Mouse (Mus musculus): Measurements from ENCODE around the gene Mamstr. TPM values are rescaled to one million over a fixed set of nuclear protein-coding genes. Genes with fewer than 3 reads are reported as not detected.

Gene Mamstr
- polyA plus RNA-seq, 1 experiment = not detected

- Histone ChIP-seq H3K27ac (ENCODE audit: insufficient read depth, low read depth, low read length) (no peak overlapping the region), H3K4me3 (ENCODE audit: insufficient read depth, low read depth, low read length) (no peak overlapping the region), H3K4me1 (ENCODE audit: control insufficient read depth, insufficient read depth, low read length) (peaks cover 13% of the 10 kb centered on the region)
- no peak for TF ChIP-seq POLR2A (IDR thresholded peaks at IDR 0.05; ENCODE audit: insufficient read depth, low read depth, low read length)
- no peak for TF ChIP-seq CTCF (IDR thresholded peaks at IDR 0.05; ENCODE audit: insufficient read depth, low read depth, low read length)
- 92% methylated on average over 11 of the region's 11 CpGs for WGBS
Measured at GRCm38 (mm10) chr7:45634946-45635681, 4.7 kb upstream of the Mamstr start.

DNA sequence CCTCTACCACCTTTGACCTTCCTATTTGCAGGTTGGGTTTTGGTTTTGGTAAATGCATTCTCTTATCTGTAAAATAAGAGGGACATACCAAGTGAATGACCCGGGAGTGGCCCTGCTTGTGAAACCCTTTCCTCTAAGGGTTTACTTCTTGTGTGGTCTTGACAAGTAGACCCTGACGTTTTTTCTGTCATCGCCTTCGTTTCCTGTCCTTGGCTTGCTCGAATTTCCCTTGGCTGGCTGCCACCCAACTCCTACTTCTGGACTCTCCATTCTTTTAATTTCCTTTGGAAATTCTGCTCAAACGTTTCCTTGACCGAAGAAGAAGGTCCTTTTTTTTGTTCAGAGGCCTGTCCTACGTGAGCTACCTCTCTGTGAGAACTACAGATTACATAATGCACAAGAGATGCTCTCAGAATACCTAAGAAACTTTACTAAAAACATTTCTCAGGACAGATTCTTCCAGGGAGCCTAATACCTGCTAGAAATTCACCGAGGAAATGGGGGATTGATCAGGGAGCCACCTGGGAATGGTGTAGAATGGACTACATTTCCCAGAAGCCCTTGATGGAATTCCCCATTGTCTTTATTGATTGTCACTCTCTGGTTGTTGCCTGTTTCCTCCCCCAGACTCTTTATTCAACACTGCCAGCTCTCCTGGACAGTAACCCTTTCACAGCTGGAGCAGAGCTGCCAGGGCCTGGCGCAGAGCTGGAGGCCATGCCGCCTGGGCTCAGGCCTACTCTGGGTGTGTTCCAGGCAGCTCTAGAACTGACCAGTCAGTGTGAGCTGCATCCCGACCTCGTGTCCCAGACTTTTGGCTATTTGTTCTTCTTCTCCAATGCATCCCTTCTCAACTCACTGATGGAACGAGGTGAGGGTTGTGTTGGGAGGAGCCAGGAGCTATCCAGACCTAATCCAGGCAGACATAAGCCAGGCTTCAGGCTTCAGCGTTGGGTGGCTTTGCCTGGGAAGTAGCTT lies 3.8 kb upstream of the Mamstr start:
- no peak for TF ChIP-seq CTCF (IDR thresholded peaks at IDR 0.05; ENCODE audit: insufficient read depth, low read depth, low read length)
- TF ChIP-seq POLR2A (IDR thresholded peaks at IDR 0.05; ENCODE audit: insufficient read depth, low read depth, low read length) = no peak
- Histone ChIP-seq H3K27ac (ENCODE audit: insufficient read depth, low read depth, low read length) (no peak overlapping the region), H3K4me3 (ENCODE audit: insufficient read depth, low read depth, low read length) (no peak overlapping the region), H3K4me1 (ENCODE audit: control insufficient read depth, insufficient read depth, low read length) (peaks cover 13% of the 10 kb centered on the region)
- 77% methylated on average over 15 of the region's 15 CpGs for WGBS

DNA sequence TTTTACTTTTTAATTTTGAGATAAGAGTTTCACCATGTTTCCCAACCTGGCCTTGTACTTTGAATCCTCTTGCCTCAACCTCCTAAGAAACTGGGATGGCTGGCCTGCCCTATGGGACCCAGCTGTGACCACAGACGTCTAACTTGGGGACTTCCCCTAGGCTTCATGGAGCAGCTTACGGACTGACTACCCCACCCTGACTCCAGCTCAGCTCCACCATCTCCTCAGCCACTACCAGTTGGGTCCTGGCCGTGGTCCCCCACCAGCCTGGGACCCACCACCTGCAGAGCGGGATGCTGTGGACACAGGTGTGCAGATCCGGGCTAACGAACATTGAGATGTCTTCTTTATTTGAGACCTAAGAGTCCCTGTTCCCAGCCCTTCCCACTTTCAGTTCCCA lies 2.1 kb upstream of the Mamstr start:
- WGBS = 97% methylated on average over 6 of the region's 6 CpGs
- no peak overlapping the region for H3K4me3 ChIP-seq (ENCODE audit: insufficient read depth, low read depth, low read length)

GRCm38 (mm10) chr7:45638623-45639401 lies 965 bp upstream of the Mamstr start:
- peak overlapping the region; percentile 22 for H3K4me3 ChIP-seq (ENCODE audit: insufficient read depth, low read depth, low read length)
- H3K4me1 ChIP-seq (ENCODE audit: control insufficient read depth, insufficient read depth, low read length) = peaks cover 19% of the 10 kb centered on the region
- 18% methylated on average over 29 of the region's 29 CpGs for WGBS
- no peak overlapping the region for H3K27ac ChIP-seq (ENCODE audit: insufficient read depth, low read depth, low read length)
- TF ChIP-seq CTCF (IDR thresholded peaks at IDR 0.05; ENCODE audit: insufficient read depth, low read depth, low read length) = no peak
- TF ChIP-seq POLR2A (IDR thresholded peaks at IDR 0.05; ENCODE audit: insufficient read depth, low read depth, low read length) = peak; percentile 56

More for the DNA sequence above, 2.1 kb upstream of the Mamstr start:
- Histone ChIP-seq H3K4me1 (ENCODE audit: control insufficient read depth, insufficient read depth, low read length) (peaks cover 14% of the 10 kb centered on the region), H3K27ac (ENCODE audit: insufficient read depth, low read depth, low read length) (no peak overlapping the region)
- TF ChIP-seq CTCF (IDR thresholded peaks at IDR 0.05; ENCODE audit: insufficient read depth, low read depth, low read length) (no peak), POLR2A (IDR thresholded peaks at IDR 0.05; ENCODE audit: insufficient read depth, low read depth, low read length) (no peak)

- TF ChIP-seq CTCF (IDR thresholded peaks at IDR 0.05; ENCODE audit: insufficient read depth, low read depth, low read length) (no peak), POLR2A (IDR thresholded peaks at IDR 0.05; ENCODE audit: insufficient read depth, low read depth, low read length) (no peak)
- H3K27ac ChIP-seq (ENCODE audit: insufficient read depth, low read depth, low read length) = no peak overlapping the region
- H3K4me1 ChIP-seq (ENCODE audit: control insufficient read depth, insufficient read depth, low read length) = peaks cover 31% of the 10 kb centered on the region
- H3K4me3 ChIP-seq (ENCODE audit: insufficient read depth, low read depth, low read length) = no peak overlapping the region
- 81% methylated on average over 19 of the region's 19 CpGs for WGBS
Measured at GRCm38 (mm10) chr7:45640191-45640957, 597 bp downstream of the Mamstr start.

- 45% methylated on average over 17 of the region's 17 CpGs for WGBS
- no peak overlapping the region for H3K27ac ChIP-seq (ENCODE audit: insufficient read depth, low read depth, low read length)
- peaks cover 31% of the 10 kb centered on the region for H3K4me1 ChIP-seq (ENCODE audit: control insufficient read depth, insufficient read depth, low read length)
- no peak for TF ChIP-seq CTCF (IDR thresholded peaks at IDR 0.05; ENCODE audit: insufficient read depth, low read depth, low read length)
- TF ChIP-seq POLR2A (IDR thresholded peaks at IDR 0.05; ENCODE audit: insufficient read depth, low read depth, low read length) = no peak
- H3K4me3 ChIP-seq (ENCODE audit: insufficient read depth, low read depth, low read length) = no peak overlapping the region
Measured at GRCm38 (mm10) chr7:45641391-45642040, 1.7 kb downstream of the Mamstr start.

- WGBS = 78% methylated on average over 5 of the region's 5 CpGs
- no peak overlapping the region for H3K4me3 ChIP-seq (ENCODE audit: insufficient read depth, low read depth, low read length)
- no peak overlapping the region for H3K27ac ChIP-seq (ENCODE audit: insufficient read depth, low read depth, low read length)
- TF ChIP-seq CTCF (IDR thresholded peaks at IDR 0.05; ENCODE audit: insufficient read depth, low read depth, low read length) (no peak), POLR2A (IDR thresholded peaks at IDR 0.05; ENCODE audit: insufficient read depth, low read depth, low read length) (no peak)
- H3K4me1 ChIP-seq (ENCODE audit: control insufficient read depth, insufficient read depth, low read length) = peaks cover 31% of the 10 kb centered on the region
Measured at GRCm38 (mm10) chr7:45642083-45642482, 2.3 kb downstream of the Mamstr start.
